Mouse (Mus musculus) olfactory bulb, adult 2 months (tissue): ENCODE results near the gene Lrrc38.

Experiments
- CTCF ChIP-seq: fragments of 200-500 bp; IDR thresholded peaks from 2 replicates; pipeline ENCODE4 v1.5.1; 2012; ENCODE audit warnings: low read depth, mild to moderate bottlenecking, low read length, moderate library complexity; ENCODE audit not compliant: insufficient read depth
- POLR2A ChIP-seq: fragments of 200-500 bp; IDR thresholded peaks from 2 replicates; pipeline ENCODE4 v1.6.1; 2012; ENCODE audit warnings: mild to moderate bottlenecking, low read depth, low read length, moderate library complexity; ENCODE audit not compliant: insufficient read depth

DNA sequence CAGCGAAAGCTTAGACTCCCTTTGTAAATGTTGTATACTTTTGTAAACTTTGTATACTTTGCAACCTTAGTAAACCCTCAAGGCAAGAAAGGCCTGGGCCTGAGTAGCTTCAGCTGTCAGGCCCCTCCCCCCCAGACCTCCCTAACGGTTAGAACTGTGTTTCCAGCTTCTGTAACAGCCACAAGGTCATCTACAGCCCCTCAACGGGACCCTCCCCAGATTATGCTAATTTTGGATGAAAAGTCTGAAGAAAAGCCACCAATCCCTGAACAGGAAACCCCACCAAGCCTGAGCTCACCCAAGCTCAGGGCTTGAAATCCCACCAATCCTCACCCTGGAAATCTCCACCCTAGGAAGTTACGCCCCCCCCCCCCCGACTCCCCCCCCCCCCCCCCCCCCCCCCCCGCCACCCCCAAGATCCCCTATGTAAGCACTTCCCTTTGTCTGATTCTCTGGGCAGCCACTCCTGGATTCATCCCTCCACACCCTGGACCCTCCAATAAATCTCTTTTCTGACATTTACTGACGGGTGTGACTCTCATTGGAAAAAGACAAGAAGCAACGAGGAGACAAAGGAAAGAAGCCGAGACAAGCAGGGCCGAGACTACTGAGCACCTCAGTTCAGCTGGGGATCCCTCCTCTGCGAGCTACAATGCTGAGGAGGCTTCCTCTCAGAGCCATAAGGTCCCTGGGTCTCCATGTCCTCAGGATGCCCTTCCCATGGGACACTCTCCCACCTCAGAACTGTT, 25.2 kb upstream of the Lrrc38 start:
- TF ChIP-seq CTCF (no peak), POLR2A (no peak)
